Mouse (Mus musculus): ENCODE measurements at regions not wholly inside any gene's neighbourhood (a gene's known extent, or its start where the extent isn't known, plus 50 kb on each side); places are given as distances from the start of the nearest gene placed in this dataset.
A peak's percentile ranks its signal among the peaks of the same experiment; 100 is the strongest.

DNA sequence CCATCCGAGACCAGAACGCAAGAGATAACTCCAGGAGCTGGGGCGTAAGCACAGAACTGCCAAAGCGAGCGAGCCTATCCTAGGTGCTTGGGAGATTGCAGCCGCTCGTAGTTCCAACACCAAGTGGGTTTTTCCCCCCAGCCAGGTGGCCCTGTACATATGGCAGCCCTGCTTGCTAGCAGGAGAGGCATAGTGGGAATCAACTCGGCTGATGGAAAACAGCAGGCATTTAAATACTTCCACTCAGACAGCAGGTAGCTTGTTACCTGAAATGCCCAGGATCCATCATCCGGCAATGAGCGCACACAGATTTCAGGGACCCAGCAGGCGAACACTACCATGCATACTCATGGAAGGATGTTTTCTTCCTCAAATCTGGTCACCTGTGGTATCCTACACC, 122.3 kb downstream of the Barhl2 start:
- Histone ChIP-seq H3K9ac (ENCODE audit: low read length) (no peak overlapping the region), H3K4me3 (ENCODE audit: low read depth, low read length) (no peak overlapping the region), H3K4me1 (replicated peaks; ENCODE audit: control insufficient read depth, insufficient read depth, low read length) (no peaks in the 10 kb centered on the region), H3K27ac (ENCODE audit: low read depth, low read length) (no peak overlapping the region), H3K36me3 (ENCODE audit: control insufficient read depth, insufficient read depth, low read length) (no peaks in the 10 kb centered on the region), H3K9me3 (ENCODE audit: control insufficient read depth, low read length) (no peaks in the 10 kb centered on the region), H3K27me3 (ENCODE audit: control insufficient read depth, insufficient read depth, low read length) (no peaks in the 10 kb centered on the region), H3K4me2 (ENCODE audit: low read depth, low read length, severe bottlenecking) (no peak overlapping the region)
- ATAC-seq (replicated peaks; ENCODE audit: low FRiP score) (no peak), DNase-seq (ENCODE audit: low spot score) (no peak)
- WGBS, result 93% methylated on average over 11 of the region's 11 CpGs

DNA sequence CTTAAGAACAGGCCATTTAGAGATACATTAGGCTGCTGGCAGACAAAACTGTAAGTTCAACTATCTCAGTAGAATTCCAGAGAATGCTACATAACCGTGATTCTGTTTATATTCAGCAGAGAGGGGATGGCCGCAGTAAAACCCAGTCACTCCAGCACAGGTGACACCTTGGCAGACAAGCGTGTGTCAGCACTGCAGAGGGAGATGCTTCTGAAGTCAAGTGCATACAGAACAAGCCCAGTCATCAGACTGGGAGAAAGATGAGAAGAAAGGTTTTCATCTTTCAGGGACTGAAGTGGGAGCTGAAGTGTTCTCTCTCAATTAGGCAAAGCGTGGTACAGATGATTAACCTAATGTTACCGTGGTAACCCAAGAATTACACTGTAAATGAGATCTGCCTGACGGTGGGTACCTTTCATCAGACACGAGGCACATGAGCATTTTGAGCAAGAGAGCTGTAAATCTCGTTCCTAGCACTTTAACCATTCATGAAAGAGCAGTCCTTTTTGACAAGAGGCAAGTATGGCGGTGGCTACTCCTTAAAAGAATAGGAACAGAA, 130.3 kb downstream of the Barhl2 start:
- H3K9me3 ChIP-seq (ENCODE audit: control insufficient read depth, low read length), result no peaks in the 10 kb centered on the region
- H3K4me2 ChIP-seq (ENCODE audit: low read depth, low read length, severe bottlenecking), result no peak overlapping the region
- WGBS, result 61% methylated on average over 9 of the region's 9 CpGs
- no peak overlapping the region for H3K4me3 ChIP-seq (ENCODE audit: low read depth, low read length)
- DNase-seq (ENCODE audit: low spot score) (no peak), ATAC-seq (replicated peaks; ENCODE audit: low FRiP score) (peak; percentile 27; the same call in 1 of the 2 replicates)
- no peak overlapping the region for H3K27ac ChIP-seq (ENCODE audit: low read depth, low read length)
- H3K27me3 ChIP-seq (ENCODE audit: control insufficient read depth, insufficient read depth, low read length), result no peaks in the 10 kb centered on the region; the same call in 1 of the 2 replicates
- H3K9ac ChIP-seq (ENCODE audit: low read length), result no peak overlapping the region
- H3K4me1 ChIP-seq (replicated peaks; ENCODE audit: control insufficient read depth, insufficient read depth, low read length), result peaks cover 5% of the 10 kb centered on the region; the same call in 1 of the 2 replicates
- no peaks in the 10 kb centered on the region for H3K36me3 ChIP-seq (ENCODE audit: control insufficient read depth, insufficient read depth, low read length)

DNA sequence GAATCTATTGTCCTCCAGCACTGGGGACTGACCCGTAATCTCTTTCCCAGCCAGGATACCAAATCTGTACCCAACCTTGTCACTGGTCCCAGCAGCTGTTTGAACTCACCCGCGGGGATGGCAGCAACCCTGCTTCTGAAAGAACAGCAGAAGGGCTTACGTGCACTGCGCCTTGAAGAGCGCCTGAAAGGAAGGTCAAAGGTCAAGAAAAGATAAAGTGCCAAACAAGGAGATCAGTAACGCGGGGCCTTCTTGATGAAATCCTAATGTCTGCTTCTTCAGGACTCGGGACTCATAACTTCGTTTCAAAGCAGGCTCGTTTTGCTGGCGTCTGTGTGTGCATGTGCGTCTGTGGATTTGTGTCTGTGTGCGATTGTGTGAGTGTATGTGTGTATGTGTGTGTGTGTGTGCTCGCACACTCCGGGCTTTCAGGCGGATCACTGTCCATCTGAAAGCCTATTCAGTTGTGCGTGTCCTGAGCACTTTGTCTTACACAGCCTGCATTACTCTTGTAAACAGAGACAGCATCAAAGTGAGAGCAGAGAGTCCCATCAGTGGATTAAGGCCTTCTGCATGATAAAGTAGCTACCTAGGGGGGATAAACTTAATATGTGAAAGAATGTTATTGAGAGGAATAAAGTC, 135.3 kb downstream of the Barhl2 start:
- Histone ChIP-seq H3K4me2 (ENCODE audit: low read depth, low read length, severe bottlenecking) (no peak overlapping the region), H3K27me3 (ENCODE audit: control insufficient read depth, insufficient read depth, low read length) (peaks cover 3% of the 10 kb centered on the region; the same call in 1 of the 2 replicates)

DNA sequence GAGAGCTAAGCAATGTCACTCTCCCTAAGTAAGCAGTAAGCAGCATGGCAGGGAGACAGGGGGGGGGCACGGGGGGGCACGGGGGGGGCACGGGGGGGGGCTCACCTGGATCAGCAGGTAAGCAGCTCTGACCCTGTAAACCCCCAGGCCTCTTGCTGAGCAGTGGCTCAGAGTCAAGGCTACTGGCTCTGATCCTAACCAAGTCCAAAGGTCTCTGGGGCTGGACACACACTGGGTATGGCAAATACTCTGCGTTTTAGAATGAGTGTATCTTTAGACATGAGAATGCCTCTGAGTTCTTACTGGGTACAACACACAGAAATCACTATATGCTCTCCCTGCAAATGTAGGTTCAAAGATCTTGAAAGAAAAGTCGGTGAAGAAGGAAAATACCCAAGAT, 136.5 kb downstream of the Barhl2 start:
- ATAC-seq (replicated peaks; ENCODE audit: low FRiP score), result no peak
- H3K4me2 ChIP-seq (ENCODE audit: low read depth, low read length, severe bottlenecking), result no peak overlapping the region
- peaks cover 12% of the 10 kb centered on the region for H3K4me1 ChIP-seq (replicated peaks; ENCODE audit: control insufficient read depth, insufficient read depth, low read length)
- no peak overlapping the region for H3K27ac ChIP-seq (ENCODE audit: low read depth, low read length)
- H3K36me3 ChIP-seq (ENCODE audit: control insufficient read depth, insufficient read depth, low read length), result no peaks in the 10 kb centered on the region
- 39% methylated on average over 5 of the region's 5 CpGs for WGBS
- no peak overlapping the region for H3K4me3 ChIP-seq (ENCODE audit: low read depth, low read length)
- no peak for DNase-seq (ENCODE audit: low spot score)
- peaks cover 3% of the 10 kb centered on the region; the same call in 1 of the 2 replicates for H3K27me3 ChIP-seq (ENCODE audit: control insufficient read depth, insufficient read depth, low read length)
- no peaks in the 10 kb centered on the region for H3K9me3 ChIP-seq (ENCODE audit: control insufficient read depth, low read length)
- no peak overlapping the region for H3K9ac ChIP-seq (ENCODE audit: low read length)

More for the DNA sequence above, 135.3 kb downstream of the Barhl2 start:
- no peak overlapping the region for H3K27ac ChIP-seq (ENCODE audit: low read depth, low read length)
- no peak overlapping the region for H3K9ac ChIP-seq (ENCODE audit: low read length)
- H3K36me3 ChIP-seq (ENCODE audit: control insufficient read depth, insufficient read depth, low read length), result no peaks in the 10 kb centered on the region
- ATAC-seq (replicated peaks; ENCODE audit: low FRiP score), result peak; percentile 50
- H3K9me3 ChIP-seq (ENCODE audit: control insufficient read depth, low read length), result no peaks in the 10 kb centered on the region
- H3K4me1 ChIP-seq (replicated peaks; ENCODE audit: control insufficient read depth, insufficient read depth, low read length), result peaks cover 14% of the 10 kb centered on the region
- WGBS, result 8% methylated on average over 18 of the region's 18 CpGs
- no peak for DNase-seq (ENCODE audit: low spot score)
- no peak overlapping the region for H3K4me3 ChIP-seq (ENCODE audit: low read depth, low read length)

DNA sequence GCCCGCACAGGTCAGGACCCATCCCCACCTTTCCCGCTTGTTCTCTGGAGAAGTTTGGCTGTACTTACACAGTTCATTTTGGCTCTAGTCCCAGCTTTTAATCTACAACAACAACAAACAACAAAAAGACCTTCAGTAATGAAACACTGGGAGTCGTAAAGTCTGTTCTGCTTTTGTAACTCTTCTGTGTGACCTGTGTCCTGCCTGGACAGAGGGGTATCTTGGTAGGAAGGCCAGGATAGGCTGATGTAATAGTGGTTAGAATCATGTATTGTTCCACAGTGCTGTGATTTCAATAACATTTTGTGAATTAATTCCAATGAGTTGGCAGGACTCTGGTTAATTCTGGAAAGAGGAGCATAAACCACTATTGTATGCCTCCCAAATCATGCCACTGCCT, 136.9 kb downstream of the Barhl2 start:
- Histone ChIP-seq H3K9ac (ENCODE audit: low read length) (no peak overlapping the region), H3K4me2 (ENCODE audit: low read depth, low read length, severe bottlenecking) (no peak overlapping the region), H3K4me1 (replicated peaks; ENCODE audit: control insufficient read depth, insufficient read depth, low read length) (peaks cover 12% of the 10 kb centered on the region), H3K9me3 (ENCODE audit: control insufficient read depth, low read length) (no peaks in the 10 kb centered on the region), H3K4me3 (ENCODE audit: low read depth, low read length) (no peak overlapping the region), H3K27me3 (ENCODE audit: control insufficient read depth, insufficient read depth, low read length) (peaks cover 3% of the 10 kb centered on the region; the same call in 1 of the 2 replicates), H3K36me3 (ENCODE audit: control insufficient read depth, insufficient read depth, low read length) (no peaks in the 10 kb centered on the region), H3K27ac (ENCODE audit: low read depth, low read length) (no peak overlapping the region)
- 58% methylated on average over 3 of the region's 3 CpGs for WGBS
- no peak for ATAC-seq (replicated peaks; ENCODE audit: low FRiP score)
- no peak for DNase-seq (ENCODE audit: low spot score)

DNA sequence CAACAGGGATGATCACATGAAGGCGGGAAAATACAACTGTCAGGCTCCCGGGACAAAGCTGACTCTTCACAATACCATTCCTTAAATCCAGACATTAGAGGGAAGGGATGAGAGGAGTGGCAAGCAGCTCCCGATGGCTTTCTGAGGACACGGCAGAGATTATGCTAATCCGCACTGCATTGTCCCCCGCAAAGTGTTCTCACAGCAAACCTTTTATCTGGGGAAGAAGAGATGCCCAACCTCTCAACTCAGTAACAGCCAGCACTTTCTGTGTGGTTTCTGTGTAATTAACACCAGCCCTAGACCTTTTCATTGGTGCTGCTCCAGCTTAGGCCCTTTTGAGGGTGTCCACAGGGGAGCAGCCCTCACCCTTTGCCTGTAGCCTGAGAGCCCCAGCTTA, 137.9 kb downstream of the Barhl2 start:
- Histone ChIP-seq H3K4me2 (ENCODE audit: low read depth, low read length, severe bottlenecking) (no peak overlapping the region), H3K27me3 (ENCODE audit: control insufficient read depth, insufficient read depth, low read length) (peaks cover 3% of the 10 kb centered on the region; the same call in 1 of the 2 replicates), H3K4me3 (ENCODE audit: low read depth, low read length) (no peak overlapping the region), H3K27ac (ENCODE audit: low read depth, low read length) (no peak overlapping the region), H3K36me3 (ENCODE audit: control insufficient read depth, insufficient read depth, low read length) (no peaks in the 10 kb centered on the region), H3K9me3 (ENCODE audit: control insufficient read depth, low read length) (no peaks in the 10 kb centered on the region), H3K9ac (ENCODE audit: low read length) (no peak overlapping the region), H3K4me1 (replicated peaks; ENCODE audit: control insufficient read depth, insufficient read depth, low read length) (peaks cover 12% of the 10 kb centered on the region)
- ATAC-seq (replicated peaks; ENCODE audit: low FRiP score), result peak; percentile 80
- DNase-seq (ENCODE audit: low spot score), result peak; percentile 57
- 1% methylated on average over 6 of the region's 6 CpGs for WGBS

DNA sequence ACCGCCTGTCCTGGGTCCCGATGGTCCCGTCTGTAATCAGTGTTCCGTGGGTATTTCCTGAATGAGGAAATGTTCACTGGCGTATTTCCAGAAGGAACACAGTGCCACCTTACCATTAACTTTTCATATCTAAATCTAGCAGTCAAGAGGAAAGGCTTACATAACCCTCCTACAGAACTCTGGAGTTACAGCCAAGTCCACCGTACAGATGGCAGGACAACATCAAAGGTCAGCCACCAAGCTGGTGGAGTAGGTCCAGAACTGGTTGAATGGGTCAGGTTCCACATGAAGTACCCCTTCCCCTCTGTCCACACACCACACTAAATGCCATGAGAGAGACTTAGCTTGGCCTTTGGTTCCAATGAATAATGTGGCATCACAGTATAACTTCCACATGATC, 139.7 kb downstream of the Barhl2 start:
- Histone ChIP-seq H3K9ac (ENCODE audit: low read length) (no peak overlapping the region), H3K4me3 (ENCODE audit: low read depth, low read length) (no peak overlapping the region), H3K36me3 (ENCODE audit: control insufficient read depth, insufficient read depth, low read length) (no peaks in the 10 kb centered on the region), H3K27ac (ENCODE audit: low read depth, low read length) (no peak overlapping the region), H3K27me3 (ENCODE audit: control insufficient read depth, insufficient read depth, low read length) (peaks cover 3% of the 10 kb centered on the region; the same call in 1 of the 2 replicates), H3K4me1 (replicated peaks; ENCODE audit: control insufficient read depth, insufficient read depth, low read length) (peaks cover 12% of the 10 kb centered on the region), H3K4me2 (ENCODE audit: low read depth, low read length, severe bottlenecking) (no peak overlapping the region), H3K9me3 (ENCODE audit: control insufficient read depth, low read length) (no peaks in the 10 kb centered on the region)
- DNase-seq (ENCODE audit: low spot score), result no peak
- 97% methylated on average over 6 of the region's 6 CpGs for WGBS
- ATAC-seq (replicated peaks; ENCODE audit: low FRiP score), result no peak

DNA sequence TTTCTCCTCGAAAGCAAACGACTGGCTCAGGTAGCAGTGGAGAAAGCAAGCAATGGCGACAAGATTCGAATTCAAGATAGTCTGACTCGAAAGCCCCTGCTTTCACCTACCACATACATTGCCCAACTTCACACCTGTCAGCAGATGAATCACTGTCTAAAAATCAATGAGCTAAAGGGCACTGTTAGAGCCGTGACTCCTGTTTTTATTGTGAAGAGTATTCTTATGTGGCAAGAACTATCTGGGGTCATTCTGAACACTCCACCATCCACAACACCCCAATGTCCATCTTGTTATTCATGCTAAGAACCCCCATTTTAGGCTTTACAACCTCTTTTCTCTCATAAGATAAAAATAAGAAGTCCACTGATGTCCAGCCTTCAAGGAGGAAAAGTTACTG, 144.1 kb downstream of the Barhl2 start:
- no peaks in the 10 kb centered on the region for H3K4me1 ChIP-seq (replicated peaks; ENCODE audit: control insufficient read depth, insufficient read depth, low read length)
- no peaks in the 10 kb centered on the region for H3K36me3 ChIP-seq (ENCODE audit: control insufficient read depth, insufficient read depth, low read length)
- H3K27ac ChIP-seq (ENCODE audit: low read depth, low read length), result no peak overlapping the region
- no peak overlapping the region for H3K4me2 ChIP-seq (ENCODE audit: low read depth, low read length, severe bottlenecking)
- H3K4me3 ChIP-seq (ENCODE audit: low read depth, low read length), result no peak overlapping the region
- WGBS, result 86% methylated on average over 6 of the region's 6 CpGs
- H3K9ac ChIP-seq (ENCODE audit: low read length), result no peak overlapping the region
- no peaks in the 10 kb centered on the region for H3K9me3 ChIP-seq (ENCODE audit: control insufficient read depth, low read length)
- peaks cover 3% of the 10 kb centered on the region; the same call in 1 of the 2 replicates for H3K27me3 ChIP-seq (ENCODE audit: control insufficient read depth, insufficient read depth, low read length)
- no peak for ATAC-seq (replicated peaks; ENCODE audit: low FRiP score)
- no peak for DNase-seq (ENCODE audit: low spot score)

DNA sequence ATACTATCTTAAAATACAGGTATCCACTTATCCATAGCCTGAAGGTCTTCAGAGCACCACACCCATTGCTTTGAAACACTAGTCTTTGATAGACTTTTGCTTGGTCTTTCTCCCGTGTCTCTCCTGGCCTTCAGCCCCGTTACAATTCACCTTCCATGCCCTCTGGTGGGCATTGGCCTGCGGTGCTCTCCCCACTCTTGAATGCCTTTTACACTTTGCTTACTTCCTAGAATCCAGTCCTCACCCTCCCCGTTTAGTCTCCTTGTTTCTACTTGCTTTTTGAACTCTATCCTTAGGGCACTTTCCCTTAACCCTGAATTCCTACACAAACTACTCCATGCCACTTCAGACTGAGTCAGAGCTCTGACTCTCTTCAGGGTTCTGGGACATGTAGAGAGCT, 156.6 kb downstream of the Barhl2 start:
- Histone ChIP-seq H3K4me3 (ENCODE audit: low read depth, low read length) (no peak overlapping the region), H3K4me1 (replicated peaks; ENCODE audit: control insufficient read depth, insufficient read depth, low read length) (peaks cover under 1% of the 10 kb centered on the region), H3K27me3 (ENCODE audit: control insufficient read depth, insufficient read depth, low read length) (no peaks in the 10 kb centered on the region), H3K4me2 (ENCODE audit: low read depth, low read length, severe bottlenecking) (no peak overlapping the region), H3K27ac (ENCODE audit: low read depth, low read length) (no peak overlapping the region), H3K36me3 (ENCODE audit: control insufficient read depth, insufficient read depth, low read length) (no peaks in the 10 kb centered on the region), H3K9me3 (ENCODE audit: control insufficient read depth, low read length) (no peaks in the 10 kb centered on the region), H3K9ac (ENCODE audit: low read length) (no peak overlapping the region)
- 57% methylated on average over 4 of the region's 4 CpGs for WGBS
- ATAC-seq (replicated peaks; ENCODE audit: low FRiP score) (no peak), DNase-seq (ENCODE audit: low spot score) (no peak)
